Mouse (Mus musculus) Muller cell, postnatal 12 days (primary cell): ENCODE measurements at regions not wholly inside any gene's neighbourhood (a gene's known extent, or its start where the extent isn't known, plus 50 kb on each side); places are given as distances from the start of the nearest gene placed in this dataset.
"Not testable (repeated sequence)": the region's sequence is repeated elsewhere in the genome, so short reads cannot be mapped to it uniquely, and the experiment has no call there.

Experiments used
- DNase-seq: peaks from one replicate; pipeline ENCODE4 v3.0.0-alpha.2; 2015; ENCODE audit errors: inconsistent ontology term

- not testable (repeated sequence) for DNase-seq
Measured at GRCm38 (mm10) chr14:90935626-90936025, 2464.4 kb upstream of the Pcdh20 start.

- no peak for DNase-seq
Measured at GRCm38 (mm10) chr14:90905270-90905669, 2434.1 kb upstream of the Pcdh20 start.

- DNase-seq = peak; percentile 38
Measured at GRCm38 (mm10) chr14:90889738-90890137, 2418.5 kb upstream of the Pcdh20 start.
